Mouse (Mus musculus) right cerebral cortex, adult 2 months (tissue): ENCODE measurements around the gene Rtn4rl1.
A peak's percentile ranks its signal among the peaks of the same experiment; 100 is the strongest.
"Not testable (repeated sequence)": the region's sequence is repeated elsewhere in the genome, so short reads cannot be mapped to it uniquely, and the experiment has no call there.

Experiments
- DNase-seq, 2 experiments: peaks; one replicate each; pipeline ENCODE4 v3.0.0; 2021 to 2022; ENCODE audit warnings: low spot score in 2 of 2

Rtn4rl1 gene

GRCm38 (mm10) chr11:75270985-75271434, 77.4 kb downstream of the Rtn4rl1 start:
- no peak for DNase-seq

- DNase-seq: peak in 1 of 2 experiments; percentile 64
Measured at GRCm38 (mm10) chr11:75273466-75273865, 79.9 kb downstream of the Rtn4rl1 start.

GRCm38 (mm10) chr11:75275035-75275434, 81.5 kb downstream of the Rtn4rl1 start:
- no peak for DNase-seq

GRCm38 (mm10) chr11:75278115-75278514, 84.5 kb downstream of the Rtn4rl1 start:
- DNase-seq: no peak

- no peak for DNase-seq
Measured at GRCm38 (mm10) chr11:75279013-75279341, 85.4 kb downstream of the Rtn4rl1 start.

- no peak for DNase-seq
Measured at GRCm38 (mm10) chr11:75279342-75280065, 85.9 kb downstream of the Rtn4rl1 start.

- DNase-seq: no peak
Measured at GRCm38 (mm10) chr11:75280066-75280410, 86.5 kb downstream of the Rtn4rl1 start.

GRCm38 (mm10) chr11:75280435-75281001, 86.9 kb downstream of the Rtn4rl1 start:
- no peak for DNase-seq

- no peak for DNase-seq
Measured at GRCm38 (mm10) chr11:75281380-75282256, 88.0 kb downstream of the Rtn4rl1 start.

- no peak for DNase-seq
Measured at GRCm38 (mm10) chr11:75282496-75283120, 89.0 kb downstream of the Rtn4rl1 start.

GRCm38 (mm10) chr11:75283784-75284183, 90.2 kb downstream of the Rtn4rl1 start:
- DNase-seq: not testable (repeated sequence)

GRCm38 (mm10) chr11:75285893-75286467, 92.4 kb downstream of the Rtn4rl1 start:
- DNase-seq: no peak

GRCm38 (mm10) chr11:75286868-75287267, 93.3 kb downstream of the Rtn4rl1 start:
- DNase-seq: no peak

GRCm38 (mm10) chr11:75287940-75288339, 94.4 kb downstream of the Rtn4rl1 start:
- no peak for DNase-seq

GRCm38 (mm10) chr11:75288517-75288916, 94.9 kb downstream of the Rtn4rl1 start:
- no peak for DNase-seq

- no peak for DNase-seq
Measured at GRCm38 (mm10) chr11:75289120-75289519, 95.5 kb downstream of the Rtn4rl1 start.

- DNase-seq: peak; percentile 98
Measured at GRCm38 (mm10) chr11:75290566-75291271, 97.1 kb downstream of the Rtn4rl1 start.

- peak in 1 of 2 experiments; percentile 75 for DNase-seq
Measured at GRCm38 (mm10) chr11:75291389-75292215, 98.0 kb downstream of the Rtn4rl1 start.

GRCm38 (mm10) chr11:75292281-75292680, 98.7 kb downstream of the Rtn4rl1 start:
- no peak for DNase-seq

- peak in 1 of 2 experiments; percentile 35 for DNase-seq
Measured at GRCm38 (mm10) chr11:75293852-75294361, 100.3 kb downstream of the Rtn4rl1 start.
